ENCODE assay signal across 8 mouse cellular contexts in the genomic region with DNA sequence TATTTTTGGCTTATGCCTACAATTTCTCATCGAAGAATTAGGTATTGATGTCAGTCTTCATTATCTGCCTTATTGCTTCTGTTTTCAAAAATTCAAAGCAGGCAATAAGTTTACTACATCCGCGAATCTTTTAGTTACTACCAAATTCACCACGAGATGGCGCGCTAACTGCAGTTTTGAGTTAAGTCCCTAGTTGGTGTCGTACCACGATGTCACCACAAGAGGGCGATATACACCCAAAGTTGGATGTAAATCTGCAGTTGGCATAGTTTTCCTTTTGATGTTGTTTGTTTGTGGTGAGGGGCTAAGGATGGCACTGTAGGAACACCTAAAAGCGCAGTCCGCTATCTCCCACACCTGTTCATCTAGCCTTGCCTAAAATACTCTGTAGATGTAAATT.
DNase-seq lines count a peak whose midpoint lies in the region; ATAC-seq and TF ChIP-seq lines count a peak whose summit lies in the region.

No protein-coding gene starts in this region.

- H3K27ac ChIP-seq in forebrain, postnatal 0 days (ENCODE audit: low read depth, low read length), result no peak overlapping the region
- H3K27ac ChIP-seq in forebrain, embryonic 16.5 days (ENCODE audit: low read length), result no peak overlapping the region
- no peak overlapping the region for H3K27ac ChIP-seq in stomach, postnatal 0 days (replicated peaks)

- no peaks in the 10 kb centered on the region for H3K36me3 ChIP-seq in forebrain, postnatal 0 days (ENCODE audit: insufficient read depth)
- no peaks in the 10 kb centered on the region for H3K36me3 ChIP-seq in forebrain, embryonic 16.5 days (ENCODE audit: control insufficient read depth, insufficient read depth)
- no peaks in the 10 kb centered on the region for H3K36me3 ChIP-seq in stomach, postnatal 0 days (ENCODE audit: control insufficient read depth, insufficient read depth, low read length)

- DNase-seq in forebrain, postnatal 0 days, result peak; percentile 89
- DNase-seq in NIH3T3 (ENCODE audit: low read depth), result peak; percentile 70
- DNase-seq in cerebellum, postnatal 14 days, result peak; percentile 85 to 91
- DNase-seq in heart, adult 9 months (ENCODE audit: low spot score in 2 of 2), result peak; percentile 1 to 50
- peak; percentile 29 for DNase-seq in left cerebral cortex, adult 11 months (ENCODE audit: low spot score)
- DNase-seq in monocyte, adult 2 months (ENCODE audit: low read depth in 1 of 2, low spot score in 2 of 2), result peak; percentile 3 to 31
- DNase-seq in stomach, postnatal 0 days (ENCODE audit: low spot score), result peak; percentile 73

- no peaks in the 10 kb centered on the region for H3K9me3 ChIP-seq in forebrain, postnatal 0 days (ENCODE audit: low read length)
- no peaks in the 10 kb centered on the region for H3K9me3 ChIP-seq in forebrain, embryonic 16.5 days (ENCODE audit: control insufficient read depth, low read length)
- H3K9me3 ChIP-seq in stomach, postnatal 0 days (ENCODE audit: control insufficient read depth, low read length), result no peaks in the 10 kb centered on the region

- no peak overlapping the region for H3K9ac ChIP-seq in forebrain, postnatal 0 days
- H3K9ac ChIP-seq in forebrain, embryonic 16.5 days (replicated peaks; ENCODE audit: low read depth, low read length), result no peak overlapping the region
- H3K9ac ChIP-seq in stomach, postnatal 0 days (ENCODE audit: low read length), result no peak overlapping the region

- H3K4me3 ChIP-seq in forebrain, postnatal 0 days (ENCODE audit: low read depth, low read length), result no peak overlapping the region
- no peak overlapping the region for H3K4me3 ChIP-seq in forebrain, embryonic 16.5 days (replicated peaks; ENCODE audit: low read length)
- no peak overlapping the region for H3K4me3 ChIP-seq in stomach, postnatal 0 days (ENCODE audit: low read depth, low read length)

- H3K4me2 ChIP-seq in forebrain, postnatal 0 days (ENCODE audit: low read depth), result no peak overlapping the region
- no peak overlapping the region for H3K4me2 ChIP-seq in forebrain, embryonic 16.5 days (ENCODE audit: low read length)
- H3K4me2 ChIP-seq in stomach, postnatal 0 days (replicated peaks; ENCODE audit: low read depth), result no peak overlapping the region

- no peaks in the 10 kb centered on the region for H3K27me3 ChIP-seq in forebrain, postnatal 0 days (ENCODE audit: insufficient read depth, low read length)
- H3K27me3 ChIP-seq in forebrain, embryonic 16.5 days (replicated peaks; ENCODE audit: control insufficient read depth, insufficient read depth, low read length), result no peaks in the 10 kb centered on the region
- H3K27me3 ChIP-seq in stomach, postnatal 0 days (ENCODE audit: control insufficient read depth, insufficient read depth, low read length), result no peaks in the 10 kb centered on the region

- 30% methylated on average over 11 of the region's 11 CpGs for WGBS in forebrain, postnatal 0 days
- WGBS in forebrain, embryonic 16.5 days, result 24% methylated on average over 11 of the region's 11 CpGs
- WGBS in stomach, postnatal 0 days, result 24% methylated on average over 11 of the region's 11 CpGs

- TF ChIP-seq EP300 in stomach, postnatal 0 days (optimal IDR thresholded peaks at IDR 0.05), result no peak

- peak; percentile 94 for TF ChIP-seq CTCF in forebrain, postnatal 0 days (IDR thresholded peaks at IDR 0.05; ENCODE audit: low read depth)
- peak; percentile 96 for TF ChIP-seq CTCF in stomach, postnatal 0 days (IDR thresholded peaks at IDR 0.05; ENCODE audit: low read depth)

- no peak for ATAC-seq in forebrain, postnatal 0 days
- no peak for ATAC-seq in forebrain, embryonic 16.5 days
- no peak for ATAC-seq in stomach, postnatal 0 days (ENCODE audit: low FRiP score, low TSS enrichment)

- H3K4me1 ChIP-seq in forebrain, postnatal 0 days (ENCODE audit: insufficient read depth), result no peaks in the 10 kb centered on the region
- H3K4me1 ChIP-seq in forebrain, embryonic 16.5 days (replicated peaks; ENCODE audit: control insufficient read depth, insufficient read depth, low read length), result no peaks in the 10 kb centered on the region
- H3K4me1 ChIP-seq in stomach, postnatal 0 days (replicated peaks; ENCODE audit: control insufficient read depth, insufficient read depth), result no peaks in the 10 kb centered on the region

Comparison
In these comparisons a context has a peak if more than half of its experiments do, and no peak if none do; other contexts are left out.
1. DNase-seq: peak in every context shown above with its lines; median percentile 89 in forebrain, postnatal 0 days; 88 in cerebellum, postnatal 14 days; 73 in stomach, postnatal 0 days; 70 in NIH3T3; 29 in left cerebral cortex, adult 11 months; 26 in heart, adult 9 months; 17 in monocyte, adult 2 months.